Mouse (Mus musculus): ENCODE data around the gene Gnaq.

Gene Gnaq

DNA sequence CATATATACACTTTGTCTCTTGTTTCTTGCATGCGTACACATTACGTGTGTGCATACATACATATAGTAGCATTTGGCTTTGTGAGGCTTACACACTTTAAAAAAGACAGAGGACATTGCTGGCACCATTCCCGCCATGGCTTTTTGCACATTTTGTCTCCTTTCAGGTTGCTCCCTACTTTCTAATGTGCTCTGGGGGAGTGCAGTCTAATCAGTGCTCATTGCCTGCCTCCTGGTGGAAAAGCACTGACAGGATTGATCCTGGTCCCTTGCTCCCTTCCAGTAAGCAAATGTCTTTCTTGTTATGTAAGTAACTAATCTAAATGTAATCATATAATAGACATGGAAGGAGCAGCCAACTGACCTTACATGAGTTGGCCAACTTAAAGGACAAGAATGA, 65.5 kb downstream of the Gnaq start:
- DNase-seq (ENCODE audit: low read depth) = no peak

DNA sequence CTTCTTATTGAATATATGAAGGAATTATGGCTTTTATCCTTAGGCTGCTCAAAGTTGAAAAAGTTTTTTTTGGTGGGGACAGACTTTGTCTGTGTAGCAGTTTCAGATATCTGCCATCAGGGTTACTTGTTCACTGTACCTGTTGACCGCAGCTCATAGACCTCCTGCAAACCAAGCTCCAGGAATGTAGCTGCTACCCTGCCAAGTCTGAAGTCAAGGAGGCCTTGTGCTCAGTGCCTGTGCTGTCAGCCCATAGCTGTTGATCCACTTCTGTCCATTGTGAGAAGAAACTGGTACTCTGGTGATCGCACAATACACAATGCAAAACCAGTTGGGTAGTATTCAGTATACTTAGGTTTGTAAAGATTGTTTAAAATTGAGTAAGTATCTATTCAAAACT, 68.7 kb downstream of the Gnaq start:
- DNase-seq (ENCODE audit: low read depth) = no peak

DNA sequence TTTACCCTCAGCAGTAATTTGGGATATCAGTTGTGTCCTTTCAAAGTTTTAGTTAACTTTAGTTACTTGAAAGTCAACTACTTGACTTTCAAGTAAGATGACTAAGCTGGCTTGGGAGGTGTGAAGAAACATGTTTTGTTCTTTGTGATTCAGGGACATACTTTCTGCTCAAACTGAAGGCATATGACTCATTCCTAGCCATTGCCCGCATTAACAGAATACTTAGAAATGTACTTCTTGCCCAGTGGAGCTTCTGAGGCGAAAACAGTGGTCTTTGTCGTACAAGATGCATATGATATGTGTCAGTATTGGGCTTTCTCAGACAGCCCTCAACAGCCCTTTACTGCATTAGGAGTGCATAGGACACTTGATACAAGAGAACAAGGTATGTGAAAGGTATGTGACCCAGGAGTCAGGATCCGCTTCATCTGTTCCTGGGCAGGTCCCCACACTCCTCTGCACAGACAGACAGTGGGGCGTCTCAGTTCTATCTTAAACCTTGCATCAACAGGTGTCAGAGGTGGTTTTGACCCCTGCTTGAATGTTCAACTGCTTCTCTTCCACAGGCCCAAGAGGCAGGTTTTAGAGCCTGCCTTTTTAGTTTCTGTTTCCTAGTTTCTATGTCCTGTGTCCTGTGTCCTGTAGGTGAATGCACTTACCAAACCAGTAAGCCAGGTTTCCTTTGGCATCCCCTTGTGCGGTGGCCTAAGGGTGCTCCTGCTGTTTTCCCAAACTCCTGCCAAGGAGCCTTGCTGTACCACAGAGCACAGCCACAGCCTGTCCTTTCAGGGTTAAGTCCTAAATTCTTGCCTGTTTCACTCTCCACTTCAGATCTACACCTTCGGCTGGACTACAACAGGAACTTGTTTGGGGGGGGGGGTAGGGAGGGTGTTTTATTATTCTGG, 72.4 kb downstream of the Gnaq start:
- DNase-seq (ENCODE audit: low read depth) = peak; percentile 84

DNA sequence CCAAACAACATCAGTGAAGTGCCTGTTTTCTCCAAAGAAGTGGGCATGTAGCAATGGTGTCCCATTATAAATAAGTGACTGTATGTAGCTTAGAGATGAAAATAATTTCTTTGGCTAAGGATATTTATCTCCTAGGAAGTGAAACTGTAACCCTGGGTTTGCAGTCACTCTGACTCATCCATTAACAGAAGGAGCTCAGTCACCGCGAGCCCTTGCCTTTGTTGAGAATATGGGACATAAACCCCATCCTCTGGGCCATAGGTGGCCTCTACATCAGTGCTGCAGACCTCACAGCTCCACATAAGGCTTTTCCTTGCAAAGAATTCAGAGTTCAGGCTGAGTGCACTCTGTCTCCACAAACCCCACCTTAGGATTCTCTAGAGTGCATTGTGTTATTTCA, 77.0 kb downstream of the Gnaq start:
- DNase-seq (ENCODE audit: low read depth) = peak; percentile 64

DNA sequence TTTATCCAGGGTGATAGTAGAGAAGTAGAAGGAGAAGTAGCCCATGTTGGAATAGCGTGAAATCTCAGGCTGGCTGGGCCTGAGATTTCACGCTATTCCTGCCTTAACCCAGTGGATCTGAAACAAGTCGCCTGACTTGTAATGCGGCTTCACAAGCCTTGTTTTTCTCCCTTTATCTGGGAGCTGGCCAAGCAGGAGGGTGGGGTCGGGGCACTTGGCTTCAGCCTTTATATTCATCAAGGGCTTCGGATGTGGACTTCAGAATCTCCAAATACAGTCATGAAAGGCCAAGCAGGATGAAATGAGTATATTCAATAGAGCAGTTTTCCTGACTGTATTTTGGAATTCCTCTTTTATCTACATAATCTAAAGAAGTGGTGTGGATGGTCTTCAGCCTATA, 82.3 kb downstream of the Gnaq start:
- DNase-seq (ENCODE audit: low read depth) = no peak

DNA sequence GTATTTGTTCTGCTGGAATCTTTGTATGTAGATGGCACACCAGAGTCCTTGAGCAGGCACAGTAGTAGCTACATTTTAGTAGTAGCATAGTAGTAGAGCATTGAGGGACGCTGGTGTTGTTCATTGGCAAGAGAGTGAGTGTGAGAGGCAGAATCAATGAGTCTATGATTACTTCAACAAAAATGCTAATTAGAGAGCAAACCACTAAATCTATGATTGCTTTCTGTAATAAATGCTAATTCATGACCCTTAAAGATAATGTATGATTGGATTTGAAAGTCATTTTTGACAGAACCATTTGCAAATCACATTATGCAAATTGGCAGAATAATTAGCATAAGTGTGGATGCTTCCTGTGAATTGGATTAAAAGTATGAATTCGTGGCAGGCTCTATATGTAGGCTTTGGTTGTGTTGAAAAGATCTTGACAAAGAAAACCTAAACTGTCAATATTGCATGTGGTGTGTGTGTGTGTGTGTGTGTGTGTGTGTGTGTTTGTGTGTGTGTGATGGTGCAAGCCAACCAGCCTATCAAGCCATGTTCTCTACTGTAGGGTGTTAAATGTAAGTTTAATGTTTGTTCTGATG, 82.9 kb downstream of the Gnaq start:
- DNase-seq (ENCODE audit: low read depth) = no peak

DNA sequence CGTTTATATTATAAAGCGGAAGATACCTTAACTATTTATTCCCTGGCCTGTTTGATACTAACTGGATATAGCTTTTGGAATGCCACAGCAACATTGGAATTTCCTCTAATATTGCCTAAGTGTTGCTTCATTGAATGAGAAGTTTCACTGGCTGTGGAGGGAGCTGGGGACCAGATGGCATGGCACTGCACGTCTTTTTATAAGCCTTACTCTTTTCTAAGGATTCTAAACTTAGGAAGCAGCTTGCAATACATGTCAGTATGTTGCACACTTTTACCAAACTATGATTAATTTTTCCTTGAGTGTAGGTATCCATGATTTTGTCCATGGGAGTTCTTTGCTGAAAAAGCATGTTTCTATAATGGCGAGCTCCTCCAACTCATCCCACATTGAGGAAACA, 87.3 kb downstream of the Gnaq start:
- no peak for DNase-seq (ENCODE audit: low read depth)

DNA sequence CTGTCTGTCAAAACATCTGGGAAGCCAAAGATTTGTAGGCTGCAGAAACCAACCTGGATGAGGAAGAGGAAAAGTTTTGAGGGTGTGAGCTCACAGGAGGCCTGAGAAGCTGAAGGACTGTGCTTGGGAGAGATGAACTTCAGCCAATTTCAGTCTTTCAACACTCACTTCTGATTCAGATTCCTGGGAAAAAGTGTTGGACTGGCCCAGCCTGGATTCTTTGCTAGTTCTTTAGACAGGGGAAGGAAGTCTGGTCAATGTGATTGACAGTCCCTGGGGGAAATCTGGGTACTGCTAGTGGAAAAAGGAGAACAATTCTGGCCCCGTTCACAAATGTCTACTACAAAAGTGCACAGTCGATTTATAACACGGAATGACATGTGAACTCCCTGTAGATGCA, 89.9 kb downstream of the Gnaq start:
- DNase-seq (ENCODE audit: low read depth) = no peak

DNA sequence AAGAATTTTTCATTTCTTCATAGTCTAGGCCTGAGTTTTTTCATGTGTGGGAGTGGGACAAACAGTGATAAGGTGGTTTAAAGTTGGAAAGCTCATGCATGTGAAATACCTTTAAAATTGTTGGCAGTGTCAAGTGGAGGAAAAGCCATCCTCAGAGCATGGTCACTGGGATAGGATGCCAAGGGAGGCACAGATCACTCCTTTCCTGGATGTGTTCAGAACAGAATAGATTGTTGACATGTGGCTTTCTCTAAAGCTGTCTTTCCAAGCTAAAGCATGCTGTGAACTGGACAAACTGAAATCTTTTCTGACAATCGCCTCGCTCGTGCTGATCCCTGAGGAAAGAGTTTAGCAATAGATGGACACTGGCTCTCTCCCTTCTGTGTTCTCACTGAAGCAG, 90.5 kb downstream of the Gnaq start:
- no peak for DNase-seq (ENCODE audit: low read depth)

DNA sequence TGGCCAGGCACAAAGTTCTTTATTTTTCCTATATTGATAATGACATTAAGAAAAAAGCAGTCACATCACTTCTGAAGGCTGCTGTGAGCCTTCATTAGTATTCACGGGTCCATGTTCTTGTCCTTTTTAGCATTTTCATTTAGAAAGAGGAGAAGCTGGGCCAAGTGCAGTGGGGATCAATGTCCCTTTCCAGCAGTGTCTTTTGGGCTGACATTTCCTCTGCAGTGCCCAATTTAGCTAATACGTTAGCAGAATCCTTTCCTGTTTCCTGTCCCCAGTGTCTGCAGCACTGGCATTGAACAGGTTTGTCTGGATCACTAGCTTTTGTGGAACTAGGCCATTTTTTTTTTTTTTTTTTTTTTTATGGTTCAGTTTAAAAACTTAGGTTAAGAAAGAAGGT, 92.2 kb downstream of the Gnaq start:
- DNase-seq (ENCODE audit: low read depth) = peak; percentile 21

DNA sequence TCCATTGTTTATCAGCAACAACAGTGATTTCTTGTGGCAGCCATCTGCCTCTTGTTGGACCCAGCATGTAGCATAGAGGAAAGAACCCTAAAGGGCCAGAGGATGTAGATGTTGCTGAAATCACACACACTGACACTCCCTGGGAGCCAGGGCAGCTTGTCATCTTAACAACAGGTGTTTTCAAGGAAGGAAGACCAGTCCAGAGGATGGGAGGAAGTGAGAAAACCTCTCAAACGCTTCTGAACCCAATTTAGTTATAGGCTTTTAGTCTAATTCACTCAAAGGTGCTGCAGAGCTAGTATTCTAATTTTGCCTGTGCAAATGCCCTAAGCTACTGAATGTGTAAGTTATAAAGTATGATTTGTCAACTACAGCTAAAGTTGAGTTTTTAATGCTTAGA, 99.0 kb downstream of the Gnaq start:
- DNase-seq (ENCODE audit: low read depth) = no peak

DNA sequence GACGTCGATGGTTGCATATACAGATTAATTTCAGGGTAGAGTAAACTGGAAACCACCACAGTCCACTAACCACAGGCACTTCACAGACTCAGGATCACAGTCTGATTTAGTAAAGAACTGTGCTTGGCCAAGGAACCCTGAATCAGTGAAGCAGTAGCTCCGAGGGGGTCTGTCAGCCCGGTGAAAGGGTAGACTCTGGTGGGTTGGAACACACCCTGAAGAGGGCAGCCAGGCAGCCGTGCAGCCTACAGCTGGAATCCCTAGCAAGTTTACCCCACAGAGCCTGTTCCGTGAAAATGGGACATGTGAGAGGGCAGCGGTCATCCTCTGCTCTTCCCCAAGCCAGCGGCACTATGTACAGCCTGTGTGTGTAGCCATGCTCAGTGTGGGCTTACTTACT, 103.0 kb downstream of the Gnaq start:
- DNase-seq (ENCODE audit: low read depth) = no peak

DNA sequence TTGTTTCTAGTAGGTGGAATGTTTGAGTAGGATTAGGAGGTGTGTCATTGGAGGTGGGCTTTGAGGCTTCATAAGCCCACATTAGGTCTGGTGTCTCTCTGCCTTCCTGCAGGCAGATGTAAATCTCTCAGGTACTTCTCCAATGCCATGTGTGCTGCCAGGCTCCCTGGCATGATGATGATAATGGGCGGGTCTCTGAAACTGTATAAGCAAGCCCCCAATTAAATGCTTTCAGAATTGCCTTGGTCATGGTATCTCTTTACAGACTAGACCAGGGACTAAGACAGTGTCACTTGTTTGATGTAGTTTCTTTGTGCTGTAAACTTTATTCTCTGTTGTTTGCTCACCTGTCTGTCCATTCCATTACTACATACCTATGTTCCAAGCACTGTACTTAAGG, 104.4 kb downstream of the Gnaq start:
- DNase-seq (ENCODE audit: low read depth) = no peak

DNA sequence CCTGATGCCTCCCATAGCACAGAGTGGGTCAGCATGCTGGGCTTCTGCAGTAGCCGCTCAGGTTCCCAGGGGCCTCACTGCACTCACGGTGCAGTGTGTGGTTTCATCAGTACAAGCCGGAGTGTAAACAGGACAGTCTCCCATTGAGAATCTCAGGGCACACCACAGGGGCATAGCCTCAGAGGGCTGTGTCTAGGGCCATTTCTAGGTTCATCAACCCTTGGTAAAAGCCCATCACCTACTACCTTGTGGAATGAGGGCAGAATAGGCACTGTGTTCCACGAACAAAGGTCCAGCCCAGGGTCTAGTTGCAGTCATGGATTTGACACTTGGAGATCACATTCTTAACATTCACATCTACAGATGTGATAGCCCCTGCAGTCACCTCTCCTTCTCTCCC, 105.4 kb downstream of the Gnaq start:
- DNase-seq (ENCODE audit: low read depth) = no peak

DNA sequence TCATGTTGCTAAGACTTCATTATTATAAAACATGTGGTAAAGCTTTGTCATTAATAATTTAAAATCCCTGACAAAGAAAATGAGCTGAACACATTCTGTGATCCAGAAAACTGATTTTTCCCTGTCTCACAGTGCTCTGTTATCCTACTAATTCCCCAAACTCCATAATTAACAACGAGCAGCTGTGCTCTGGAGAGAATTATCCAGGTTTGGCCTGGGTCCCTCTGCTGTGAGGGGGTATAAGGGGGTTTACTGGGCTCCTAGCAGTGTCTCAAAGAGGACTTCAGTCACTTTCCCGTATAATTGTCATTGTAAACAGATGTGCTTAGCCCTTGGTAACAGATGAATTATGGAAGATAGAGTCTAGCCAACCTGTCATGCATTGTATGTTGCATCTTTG, 105.9 kb downstream of the Gnaq start:
- DNase-seq (ENCODE audit: low read depth) = no peak

DNA sequence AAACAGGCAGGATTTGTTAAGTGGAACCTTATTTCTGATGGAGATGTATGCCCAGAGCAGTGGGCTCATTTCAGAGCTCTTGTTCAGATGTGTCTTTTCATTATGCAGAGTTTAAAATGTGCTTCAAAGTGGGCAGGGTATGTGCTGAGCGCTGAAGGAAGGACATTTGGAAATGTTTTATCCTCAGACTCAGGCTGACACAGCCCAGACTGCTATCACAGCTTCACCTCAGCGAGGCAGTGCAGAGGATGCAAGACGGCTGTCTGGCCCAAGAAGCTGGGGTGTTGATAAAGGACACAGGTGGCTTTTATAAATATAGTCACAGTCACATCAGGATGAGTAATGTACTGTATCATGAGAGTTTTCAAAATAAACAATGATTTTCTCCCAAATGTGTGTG, 110.1 kb downstream of the Gnaq start:
- DNase-seq (ENCODE audit: low read depth) = no peak

DNA sequence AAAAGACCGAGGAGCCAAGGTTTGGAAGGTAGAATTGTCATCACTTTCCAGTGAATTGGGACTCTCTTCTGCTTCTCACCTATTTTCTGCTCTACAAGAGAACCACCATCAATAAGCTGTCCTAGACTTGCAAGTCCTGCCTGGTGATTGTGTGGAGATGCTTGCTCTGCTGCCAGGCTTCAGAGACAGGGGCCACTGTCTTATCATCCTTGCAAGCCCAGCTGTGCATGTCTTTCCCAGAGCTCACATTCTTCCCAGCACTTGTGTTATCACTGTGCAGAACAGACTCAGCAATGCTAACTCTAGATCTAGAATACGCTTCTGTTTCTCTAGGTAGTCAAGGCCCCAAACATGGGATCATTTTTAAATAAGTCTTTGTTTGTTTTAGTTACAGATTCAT, 116.4 kb downstream of the Gnaq start:
- no peak for DNase-seq (ENCODE audit: low read depth)

DNA sequence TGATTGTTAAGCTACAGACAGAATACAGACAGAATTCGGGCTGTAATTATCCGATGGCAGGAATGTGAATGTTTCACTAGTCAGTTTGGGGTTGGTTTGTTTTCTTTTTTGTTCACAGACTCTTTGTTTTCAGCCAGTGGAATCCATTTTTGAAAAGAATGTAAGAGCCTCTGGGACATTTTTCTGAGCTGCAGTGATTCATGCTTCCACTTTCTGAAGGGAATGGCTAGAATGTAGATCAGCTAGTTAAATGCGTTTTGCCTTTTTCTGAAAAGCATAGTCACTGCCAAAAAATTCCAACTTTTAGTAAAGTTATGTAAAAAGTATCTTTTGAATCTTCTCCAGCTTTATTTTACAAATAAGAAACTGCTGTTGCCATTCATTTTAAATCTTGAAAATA, 118.3 kb downstream of the Gnaq start:
- DNase-seq (ENCODE audit: low read depth) = no peak

DNA sequence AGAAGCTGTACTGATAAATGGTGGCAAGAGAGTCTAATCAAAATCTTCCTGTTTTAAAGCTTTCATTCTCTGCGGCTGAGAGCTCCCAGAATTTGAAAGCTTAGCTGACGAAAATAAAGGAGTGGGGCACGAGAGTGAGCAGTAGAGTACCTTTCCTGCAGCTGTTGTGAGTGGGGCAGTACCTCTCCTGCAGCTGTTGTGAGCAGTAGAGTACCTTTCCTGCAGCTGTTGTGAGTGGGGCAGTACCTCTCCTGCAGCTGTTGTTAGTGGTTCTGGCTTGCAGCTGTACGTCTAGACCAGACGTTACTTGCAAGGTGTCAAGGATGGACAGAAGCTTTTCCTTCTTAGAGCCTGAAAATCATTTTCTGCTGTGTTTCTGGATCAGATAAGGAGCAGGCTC, 119.2 kb downstream of the Gnaq start:
- no peak for DNase-seq (ENCODE audit: low read depth)

DNA sequence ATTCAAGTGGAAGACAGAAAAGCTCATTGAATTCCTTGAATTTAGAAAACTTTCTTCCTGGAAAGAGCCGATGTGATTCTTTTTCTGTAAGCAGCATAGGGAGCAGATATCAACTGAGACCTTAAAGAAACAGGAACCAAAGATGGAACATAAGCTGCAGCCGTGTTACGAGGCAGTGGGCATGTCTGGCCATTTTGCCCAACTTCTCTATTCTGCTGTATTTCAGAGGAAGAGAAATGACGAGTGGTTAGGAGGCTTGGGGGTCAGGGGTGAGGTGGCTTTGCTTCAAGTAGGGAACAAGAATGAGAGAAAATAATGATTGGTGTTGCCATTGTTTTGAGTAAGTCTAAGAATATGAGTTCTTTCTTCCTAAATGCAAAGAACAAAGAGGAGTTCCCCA, 120.1 kb downstream of the Gnaq start:
- peak; percentile 58 for DNase-seq (ENCODE audit: low read depth)

DNA sequence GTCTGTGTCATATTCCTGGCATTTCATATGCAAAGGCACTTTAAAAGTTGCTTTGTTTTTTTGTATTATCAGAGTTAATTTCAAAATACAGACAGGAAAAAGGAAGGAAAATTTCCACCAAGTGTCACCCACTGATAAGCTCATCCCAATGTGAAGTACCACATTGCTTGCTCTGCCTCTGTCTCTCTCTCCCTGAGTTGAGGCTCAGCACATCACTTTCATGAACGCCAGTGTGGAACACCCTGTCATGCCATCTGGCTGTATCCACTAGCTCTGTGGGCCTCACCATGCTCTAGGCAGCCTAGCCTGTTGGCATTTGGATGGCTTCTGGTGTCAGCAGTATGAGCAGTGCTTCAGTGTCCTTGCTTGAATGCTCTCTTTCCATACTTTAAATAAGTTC, 122.2 kb downstream of the Gnaq start:
- peak; percentile 72 for DNase-seq (ENCODE audit: low read depth)

DNA sequence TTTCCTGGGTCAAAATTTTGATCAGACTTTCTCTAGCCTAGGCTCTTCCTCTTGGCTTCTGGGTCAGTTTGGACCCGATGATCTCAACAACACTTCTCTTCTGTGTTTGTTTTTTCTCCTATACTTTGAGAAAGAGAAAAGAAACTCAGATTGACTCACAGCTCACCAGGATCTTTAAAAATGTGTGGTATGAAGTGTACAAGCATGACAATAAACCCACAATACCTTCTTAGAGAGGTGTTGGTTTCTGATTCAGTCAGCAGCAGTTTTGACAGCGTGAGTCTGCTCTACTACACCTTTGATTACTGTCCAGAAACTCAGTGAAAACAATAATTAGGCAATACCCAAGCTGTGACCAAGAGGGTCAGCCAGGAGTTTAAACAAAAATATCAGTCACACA, 122.7 kb downstream of the Gnaq start:
- DNase-seq (ENCODE audit: low read depth) = no peak

DNA sequence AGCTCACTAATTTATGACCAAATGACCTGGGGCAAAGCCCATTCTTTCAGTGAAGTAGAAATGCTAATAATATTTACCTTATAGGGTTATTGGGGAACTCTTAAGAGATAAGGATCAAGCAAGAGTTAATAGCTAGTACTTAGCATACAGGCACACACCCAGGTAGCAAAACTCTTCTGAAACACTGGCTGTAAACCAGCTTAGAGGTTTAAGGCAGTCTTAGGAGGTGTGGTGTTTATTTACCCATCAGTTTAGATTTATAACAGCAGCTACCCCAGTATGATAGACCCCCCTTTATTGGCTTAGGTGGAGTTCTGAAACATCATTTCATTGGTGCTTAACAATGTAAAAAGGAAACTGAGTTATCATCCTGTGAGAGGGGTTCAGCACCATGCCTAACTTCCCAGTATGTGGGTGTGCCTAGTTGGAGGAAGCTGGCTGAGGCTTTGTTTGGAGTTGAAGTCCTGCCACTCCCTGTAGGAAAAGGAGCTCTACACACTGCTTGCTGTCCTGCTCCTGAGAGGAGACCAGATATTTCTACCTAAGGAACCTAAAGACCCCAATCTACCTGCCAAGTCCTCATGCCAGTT, 126.2 kb downstream of the Gnaq start:
- no peak for DNase-seq (ENCODE audit: low read depth)
